Mouse (Mus musculus) thymus, adult 2 months (tissue): ENCODE measurements around the gene Ncoa1.

Source experiments
- CTCF ChIP-seq: fragments of 200-500 bp; IDR thresholded peaks from 2 replicates; pipeline ENCODE4 v1.5.1; 2012; ENCODE audit warnings: mild to moderate bottlenecking, control low read depth, low read length, moderate library complexity, borderline replicate concordance; ENCODE audit not compliant: control insufficient read depth, poor library complexity, insufficient read depth; ENCODE audit errors: extremely low read depth
- POLR2A ChIP-seq: fragments of 200-500 bp; IDR thresholded peaks from 2 replicates; pipeline ENCODE4 v1.6.1; 2012; ENCODE audit warnings: mild to moderate bottlenecking, low read length, control low read depth, moderate library complexity; ENCODE audit not compliant: control insufficient read depth, poor library complexity, insufficient read depth; ENCODE audit errors: extremely low read depth

- no peak for TF ChIP-seq CTCF
- no peak for TF ChIP-seq POLR2A
Observed at GRCm38 (mm10) chr12:4249786-4250185, 227.2 kb downstream of the Ncoa1 start.
